Mouse (Mus musculus) thymus, adult 2 months (tissue): ENCODE measurements around the gene Rpap3. TPM values are rescaled to one million over a fixed set of nuclear protein-coding genes. Genes with fewer than 3 reads are reported as not detected.

ENCODE experiments used
- DNase-seq: peaks from one replicate; pipeline ENCODE4 v3.0.0; 2021
- H3K27ac ChIP-seq: fragments of 200-500 bp; 2 replicates; pipeline ENCODE4 v1.5.1; 2012; ENCODE audit warnings: low read length, control low read depth; ENCODE audit not compliant: control insufficient read depth, insufficient read depth
- H3K27me3 ChIP-seq: fragments of 200-500 bp; 2 replicates; pipeline ENCODE4 v1.6.1; 2012; ENCODE audit warnings: mild to moderate bottlenecking, low read length, moderate library complexity, mixed read lengths; ENCODE audit not compliant: control insufficient read depth, insufficient read depth
- H3K36me3 ChIP-seq: fragments of 200-500 bp; 2 replicates; pipeline ENCODE4 v1.6.1; 2012; ENCODE audit warnings: mild to moderate bottlenecking, low read length, moderate library complexity; ENCODE audit not compliant: control insufficient read depth, insufficient read depth
- H3K4me1 ChIP-seq: fragments of 200-500 bp; replicated peaks from 2 replicates; pipeline ENCODE4 v1.6.1; 2012; ENCODE audit warnings: low read length; ENCODE audit not compliant: control insufficient read depth, insufficient read depth
- H3K4me3 ChIP-seq: fragments of 200-500 bp; 2 replicates; pipeline ENCODE4 v1.5.1; 2012; ENCODE audit warnings: mild to moderate bottlenecking, low read length, control low read depth, moderate library complexity; ENCODE audit not compliant: control insufficient read depth, insufficient read depth
- CTCF ChIP-seq: fragments of 200-500 bp; IDR thresholded peaks from 2 replicates; pipeline ENCODE4 v1.5.1; 2012; ENCODE audit warnings: mild to moderate bottlenecking, control low read depth, low read length, moderate library complexity, borderline replicate concordance; ENCODE audit not compliant: control insufficient read depth, poor library complexity, insufficient read depth; ENCODE audit errors: extremely low read depth
- POLR2A ChIP-seq: fragments of 200-500 bp; IDR thresholded peaks from 2 replicates; pipeline ENCODE4 v1.6.1; 2012; ENCODE audit warnings: mild to moderate bottlenecking, low read length, control low read depth, moderate library complexity; ENCODE audit not compliant: control insufficient read depth, poor library complexity, insufficient read depth; ENCODE audit errors: extremely low read depth
- WGBS: fragments of 180-500 bp; shearing (Covaris S2); methylation state at CpG from one replicate; pipeline ENCODE4 v1.1.7; 2018; 5-methylcytosine and 5-hydroxymethylcytosine counted together
- polyA plus RNA-seq: library from polyadenylated mRNA; depleted of rRNA; stranded (reverse); fragments of >200 nt; gene quantifications from 2 replicates; pipeline ENCODE4 v1.2.3, GENCODE M21; 2012

Gene Rpap3
- polyA plus RNA-seq, 1 experiment, result 6.0 TPM

DNA sequence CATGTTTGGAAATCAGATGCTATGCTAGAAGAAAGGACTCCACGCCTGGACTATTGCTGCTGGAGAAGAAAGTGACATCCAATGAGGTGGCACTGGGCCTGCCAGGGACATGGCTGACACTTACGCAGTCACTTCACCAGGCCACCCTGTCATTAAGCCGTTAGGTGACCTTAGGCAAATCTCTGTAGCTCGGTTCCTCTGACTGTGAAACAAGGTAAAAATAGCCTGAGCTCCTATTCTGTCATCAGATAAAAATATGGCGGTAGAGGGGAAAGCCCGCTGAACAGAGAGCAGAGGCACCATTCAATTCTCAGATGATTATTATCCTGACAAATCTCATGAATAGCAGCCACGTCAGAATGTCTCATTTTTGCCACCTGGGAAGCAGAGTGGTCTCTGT lies 36.4 kb upstream of the Rpap3 start:
- no peak for TF ChIP-seq POLR2A
- no peak for TF ChIP-seq CTCF
- no peaks in the 10 kb centered on the region for H3K27me3 ChIP-seq
- H3K27ac ChIP-seq, result peak overlapping the region; percentile 78
- 45% methylated on average over 7 of the region's 7 CpGs for WGBS
- no peak for DNase-seq
- H3K36me3 ChIP-seq, result peaks cover 15% of the 10 kb centered on the region
- no peak overlapping the region for H3K4me3 ChIP-seq
- peaks cover 68% of the 10 kb centered on the region for H3K4me1 ChIP-seq

DNA sequence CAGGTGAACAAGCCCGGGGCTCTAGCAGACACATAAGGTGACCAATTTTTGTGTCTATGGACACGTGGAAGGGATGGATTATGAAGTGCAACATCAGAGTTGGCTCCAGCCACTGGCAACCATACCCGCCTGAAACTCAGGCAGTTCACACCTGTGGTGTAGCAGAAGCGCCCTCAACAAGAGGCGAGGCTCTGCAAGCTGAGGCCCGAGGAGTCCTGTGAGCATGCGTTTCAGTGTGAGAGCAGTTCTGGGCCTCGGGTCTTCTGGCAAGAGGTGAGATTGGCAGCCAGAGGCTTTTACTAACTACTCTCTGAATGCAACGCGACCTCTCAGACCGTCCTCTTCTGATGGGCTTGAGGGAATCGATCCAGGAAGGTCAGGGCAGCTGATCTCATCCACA lies 36.0 kb upstream of the Rpap3 start:
- Histone ChIP-seq H3K27ac (peak overlapping the region; percentile 78), H3K4me3 (no peak overlapping the region), H3K27me3 (no peaks in the 10 kb centered on the region), H3K36me3 (peaks cover 11% of the 10 kb centered on the region), H3K4me1 (peaks cover 64% of the 10 kb centered on the region)
- no peak for DNase-seq
- WGBS, result 61% methylated on average over 12 of the region's 12 CpGs
- no peak for TF ChIP-seq POLR2A

- WGBS, result 55% methylated on average over 9 of the region's 9 CpGs
- no peak for DNase-seq
- no peaks in the 10 kb centered on the region for H3K27me3 ChIP-seq
These were observed 34.7 kb upstream of the Rpap3 start for GRCm38 (mm10) chr15:97740283-97740732.

GRCm38 (mm10) chr15:97738923-97739322 lies 33.3 kb upstream of the Rpap3 start:
- DNase-seq, result no peak
- Histone ChIP-seq H3K4me3 (no peak overlapping the region), H3K4me1 (peaks cover 40% of the 10 kb centered on the region), H3K27ac (no peak overlapping the region), H3K27me3 (no peaks in the 10 kb centered on the region), H3K36me3 (no peaks in the 10 kb centered on the region)
- TF ChIP-seq POLR2A (no peak), CTCF (no peak)
- WGBS, result 95% methylated on average over 7 of the region's 7 CpGs

More at GRCm38 (mm10) chr15:97740283-97740732, 34.7 kb upstream of the Rpap3 start:
- H3K27ac ChIP-seq, result peak overlapping the region; percentile 38
- peaks cover 52% of the 10 kb centered on the region for H3K4me1 ChIP-seq
- H3K4me3 ChIP-seq, result no peak overlapping the region
- H3K36me3 ChIP-seq, result peaks cover 2% of the 10 kb centered on the region; the same call in 1 of the 2 replicates
- TF ChIP-seq CTCF, result no peak
- 0 out of 2 replicates have a peak, but pooled peaks have one; percentile 22 for TF ChIP-seq POLR2A

DNA sequence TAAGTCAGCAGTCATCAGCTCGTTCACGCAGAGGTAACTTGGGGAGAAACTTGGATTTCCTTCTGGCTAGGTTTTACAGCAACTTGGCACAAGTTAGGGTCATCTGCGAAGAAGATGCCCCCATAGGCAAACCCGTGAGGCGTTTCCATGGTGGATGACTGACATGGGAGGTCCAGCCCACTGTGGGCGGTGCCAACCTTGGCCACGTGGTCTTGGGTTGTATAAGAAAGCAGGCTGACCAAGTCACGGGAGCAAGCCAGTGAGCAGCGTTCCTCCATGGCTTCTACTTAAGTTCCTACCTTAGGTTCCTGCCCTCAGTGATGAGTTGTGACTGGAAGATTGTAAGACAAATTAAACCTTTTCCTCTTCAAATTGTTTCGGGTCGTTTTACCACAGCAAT lies 26.4 kb upstream of the Rpap3 start:
- H3K27ac ChIP-seq, result peak overlapping the region; percentile 95
- no peaks in the 10 kb centered on the region for H3K27me3 ChIP-seq
- DNase-seq, result no peak
- peaks cover 59% of the 10 kb centered on the region for H3K4me1 ChIP-seq
- H3K36me3 ChIP-seq, result no peaks in the 10 kb centered on the region
- no peak overlapping the region for H3K4me3 ChIP-seq
- TF ChIP-seq POLR2A (no peak), CTCF (no peak)
- WGBS, result 92% methylated on average over 11 of the region's 11 CpGs

DNA sequence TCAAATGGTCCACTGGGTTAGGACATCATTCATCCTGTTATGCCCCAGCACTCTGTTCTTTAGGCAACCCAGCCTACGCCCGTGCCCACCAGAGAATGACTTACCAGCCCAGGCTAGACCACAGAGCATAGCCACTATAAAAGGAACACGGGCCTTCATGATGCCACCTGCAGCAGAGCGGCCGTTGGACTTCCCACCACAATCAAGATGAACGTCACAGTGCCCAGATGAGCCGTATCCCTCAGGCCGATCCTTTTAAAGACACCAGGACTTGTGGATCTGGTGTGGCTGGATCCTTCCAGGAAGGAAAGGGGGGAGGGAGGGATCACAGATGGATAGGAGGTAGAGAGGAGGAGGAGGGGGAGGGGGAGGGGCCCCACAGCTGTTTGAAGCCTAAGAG lies 25.5 kb upstream of the Rpap3 start, which contains the start of gene Endou:
Endou (minus strand) TSS at position 229 of the 400 bp plus-strand sequence.
- peak; percentile 75 for DNase-seq

GRCm38 (mm10) chr15:97730365-97730764 lies 24.7 kb upstream of the Rpap3 start:
- Histone ChIP-seq H3K36me3 (no peaks in the 10 kb centered on the region), H3K27me3 (no peaks in the 10 kb centered on the region), H3K4me1 (peaks cover 74% of the 10 kb centered on the region), H3K27ac (peak overlapping the region; percentile 95), H3K4me3 (peak overlapping the region; percentile 42)
- no peak for TF ChIP-seq CTCF
- TF ChIP-seq POLR2A, result no peak
- WGBS, result 68% methylated on average over 6 of the region's 6 CpGs
- DNase-seq, result no peak

More for the DNA sequence above, 25.5 kb upstream of the Rpap3 start, which contains the start of gene Endou:
- H3K36me3 ChIP-seq, result no peaks in the 10 kb centered on the region
- peak within 1 kb of the TSS; percentile 95 for H3K27ac ChIP-seq
- H3K4me3 ChIP-seq, result peak within 1 kb of the TSS; percentile 42
- H3K4me1 ChIP-seq, result peaks cover 67% of the 10 kb centered on the region
- no peaks in the 10 kb centered on the region for H3K27me3 ChIP-seq
- TF ChIP-seq POLR2A (0 out of 2 replicates have a peak, but pooled peaks have one; percentile 40), CTCF (no peak)
- WGBS, result 4% methylated on average over 8 of the region's 8 CpGs
